Mouse (Mus musculus) embryonic fibroblast, embryonic 13.5 days (primary cell): ENCODE data around the gene Klf2. TPM values are rescaled to one million over a fixed set of nuclear protein-coding genes. Genes with fewer than 3 reads are reported as not detected.

Experiments
- H3K27ac ChIP-seq: 2 replicates; pipeline ENCODE4 v1.5.1; 2012; ENCODE audit warnings: low read length, control low read depth, inconsistent platforms; ENCODE audit not compliant: insufficient read depth
- H3K4me1 ChIP-seq: 2 replicates; pipeline ENCODE4 v1.6.1; 2011; ENCODE audit warnings: low read length; ENCODE audit not compliant: control insufficient read depth, insufficient read depth
- H3K4me3 ChIP-seq: 2 replicates; pipeline ENCODE4 v1.5.1; 2011; ENCODE audit warnings: mild to moderate bottlenecking, control low read depth, low read length; ENCODE audit not compliant: insufficient read depth
- CTCF ChIP-seq: IDR thresholded peaks from 2 replicates; pipeline ENCODE4 v1.5.1; 2011; ENCODE audit warnings: mild to moderate bottlenecking, control low read depth, low read length, moderate library complexity, borderline replicate concordance; ENCODE audit not compliant: insufficient read depth
- POLR2A ChIP-seq: IDR thresholded peaks from 2 replicates; pipeline ENCODE4 v1.6.1; 2011; ENCODE audit warnings: low read depth, mild to moderate bottlenecking, control low read depth, low read length, moderate library complexity
- polyA plus RNA-seq: library from polyadenylated mRNA; stranded (reverse); fragments of >200 nt; gene quantifications from 2 replicates; pipeline ENCODE4 v1.2.4, GENCODE M21; 2011; ENCODE audit warnings: low read depth; ENCODE audit not compliant: missing spikeins, insufficient read length

The Klf2 gene
- polyA plus RNA-seq, 1 experiment = 19.7 TPM

DNA sequence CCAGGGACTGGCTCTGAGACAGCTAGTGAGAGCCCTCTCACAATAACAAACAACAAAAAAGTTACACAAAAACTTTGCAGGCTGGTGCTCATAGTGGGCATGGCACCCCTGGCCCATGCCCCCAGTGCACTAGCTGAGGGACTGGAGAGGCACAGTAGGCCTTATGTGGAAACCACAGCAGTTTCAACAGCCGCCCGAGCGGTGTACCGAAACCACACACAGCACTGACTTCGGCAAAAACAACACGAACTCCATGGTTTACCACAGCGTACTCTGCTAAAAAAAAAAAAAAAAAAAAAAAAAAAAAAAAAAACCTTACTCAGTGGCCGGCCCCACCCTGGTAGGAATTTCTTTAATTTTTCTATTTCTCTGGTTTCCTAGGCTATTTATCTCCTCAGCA is 31.9 kb downstream of the Klf2 start:
- Histone ChIP-seq H3K27ac (no peak overlapping the region), H3K4me3 (no peak overlapping the region), H3K4me1 (no peaks in the 10 kb centered on the region; the same call in 1 of the 2 replicates)
- no peak for TF ChIP-seq CTCF
- no peak for TF ChIP-seq POLR2A

DNA sequence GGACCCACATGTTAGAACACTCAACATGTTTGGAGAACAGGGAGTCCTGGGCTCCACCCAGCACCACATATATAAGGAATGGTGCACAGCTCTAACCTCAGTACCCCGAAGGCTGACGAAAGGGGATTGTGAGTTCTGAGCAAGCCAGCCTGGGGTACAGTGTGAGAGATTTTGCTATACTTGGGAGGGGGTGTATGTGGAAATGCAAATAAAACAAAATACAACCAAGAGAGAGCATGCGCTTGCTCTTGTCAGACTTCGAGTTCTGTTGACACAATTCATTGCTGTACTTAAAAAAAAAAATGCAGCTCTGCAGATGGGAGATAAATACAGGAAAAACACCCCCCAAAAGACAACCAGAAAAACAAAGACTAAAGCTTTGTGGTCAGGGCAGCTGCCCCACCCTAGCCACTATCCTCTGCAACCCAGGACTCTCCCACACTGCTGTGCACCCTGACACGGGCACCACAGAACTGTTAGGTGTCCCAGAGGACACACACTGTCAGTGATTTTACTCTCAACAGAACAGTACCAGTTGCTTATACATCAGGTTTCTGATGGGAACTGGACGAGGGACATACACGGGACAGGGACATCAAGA is 32.7 kb downstream of the Klf2 start:
- no peak overlapping the region for H3K27ac ChIP-seq
- no peak for TF ChIP-seq CTCF
- no peak for TF ChIP-seq POLR2A
- H3K4me1 ChIP-seq = no peaks in the 10 kb centered on the region; the same call in 1 of the 2 replicates
- H3K4me3 ChIP-seq = no peak overlapping the region

DNA sequence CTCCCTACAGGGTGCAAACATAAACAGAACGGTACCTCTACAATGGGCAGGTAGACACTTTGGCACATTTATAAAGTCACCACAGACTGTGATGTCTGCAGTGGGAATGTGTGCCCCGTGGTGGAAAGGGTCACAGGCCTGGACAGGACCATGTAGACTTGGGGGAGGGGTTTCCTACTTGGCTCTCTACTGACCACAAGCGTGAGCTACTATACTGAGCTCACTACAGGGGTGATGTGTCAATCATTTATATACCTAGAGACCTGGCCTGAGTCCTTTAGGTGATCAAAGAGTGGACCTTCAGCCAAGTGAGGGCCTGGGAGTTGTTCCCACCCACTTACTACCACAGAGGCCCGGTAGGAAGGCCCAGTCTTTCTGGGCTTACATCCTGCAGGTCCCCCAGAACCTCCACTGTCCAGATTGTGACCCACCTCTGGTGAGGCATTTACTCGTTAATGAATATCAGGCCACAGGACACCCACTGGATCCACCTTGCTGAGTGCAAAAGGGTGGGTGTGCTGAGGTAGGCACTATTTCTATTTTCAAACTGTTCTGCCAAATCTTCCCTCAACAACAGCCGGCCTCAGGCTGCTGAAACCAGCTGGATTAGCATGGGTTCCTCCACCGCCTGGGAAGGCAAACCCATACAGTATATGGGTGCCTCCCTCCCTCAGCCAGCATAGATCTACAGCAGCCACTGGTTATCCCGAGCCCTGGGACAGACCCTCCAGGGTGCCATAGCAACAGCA is 34.3 kb downstream of the Klf2 start:
- H3K4me3 ChIP-seq = no peak overlapping the region
- no peak overlapping the region for H3K27ac ChIP-seq
- H3K4me1 ChIP-seq = no peaks in the 10 kb centered on the region; the same call in 1 of the 2 replicates
- TF ChIP-seq POLR2A = no peak
- no peak for TF ChIP-seq CTCF

DNA sequence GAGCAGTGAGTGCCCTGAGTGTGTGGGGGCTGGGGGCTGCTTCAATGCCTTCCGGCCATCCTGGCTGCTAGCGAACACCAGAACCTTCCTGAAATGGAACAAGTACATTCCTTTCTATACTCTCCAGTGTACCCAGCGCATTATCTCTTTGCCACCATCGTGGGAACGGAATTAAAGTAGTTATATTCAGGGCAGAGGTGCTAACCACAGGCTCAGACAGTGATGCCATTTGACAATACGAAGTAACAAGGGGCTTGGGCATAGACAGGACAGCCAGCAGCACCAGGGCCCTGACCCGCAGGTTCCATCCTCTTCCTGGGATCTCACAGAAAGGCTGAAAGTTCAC is 34.8 kb downstream of the Klf2 start:
- Histone ChIP-seq H3K4me1 (no peaks in the 10 kb centered on the region; the same call in 1 of the 2 replicates), H3K27ac (no peak overlapping the region), H3K4me3 (no peak overlapping the region)
- no peak for TF ChIP-seq POLR2A
- TF ChIP-seq CTCF = no peak

DNA sequence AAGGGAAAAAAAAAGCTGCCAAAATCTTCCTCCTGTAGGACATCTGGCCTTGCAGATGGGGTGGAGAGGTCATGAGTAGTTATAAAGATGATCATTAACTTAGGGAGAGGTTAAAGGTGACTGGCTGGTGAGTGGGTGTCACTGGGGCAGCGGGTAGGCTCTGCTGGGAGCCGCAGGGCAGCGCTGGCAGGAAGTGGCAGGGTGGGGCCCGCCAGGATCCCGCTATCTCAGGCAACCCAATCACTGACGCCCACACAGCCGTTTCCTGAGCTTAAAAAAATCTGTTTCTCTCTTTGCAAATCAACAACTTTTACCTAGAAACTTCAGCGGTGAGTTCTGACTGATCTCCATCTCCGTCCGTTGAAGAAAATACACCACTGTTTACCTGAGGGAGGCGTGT is 35.4 kb downstream of the Klf2 start:
- Histone ChIP-seq H3K27ac (no peak overlapping the region), H3K4me3 (no peak overlapping the region), H3K4me1 (no peaks in the 10 kb centered on the region; the same call in 1 of the 2 replicates)
- TF ChIP-seq POLR2A = no peak
- no peak for TF ChIP-seq CTCF

DNA sequence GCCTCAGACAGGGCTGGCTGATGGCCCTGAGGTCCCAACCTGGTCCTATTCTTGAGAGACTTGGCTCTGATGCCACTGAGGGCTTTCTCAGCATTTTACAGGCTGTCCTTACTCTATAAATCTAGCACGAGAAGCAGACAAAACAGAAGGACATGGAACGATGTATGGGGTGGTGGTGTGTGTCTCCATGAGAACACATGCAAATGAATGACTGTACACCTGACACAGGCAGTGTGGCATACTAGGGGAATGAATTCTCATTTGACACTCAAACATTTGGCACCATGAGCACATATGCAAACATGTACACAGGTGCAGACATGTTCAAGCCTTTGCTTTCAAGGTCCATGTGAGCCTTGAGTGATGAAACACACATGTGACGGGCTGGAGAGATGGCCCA is 37.8 kb downstream of the Klf2 start:
- no peak overlapping the region for H3K4me3 ChIP-seq
- no peaks in the 10 kb centered on the region; the same call in 1 of the 2 replicates for H3K4me1 ChIP-seq
- no peak for TF ChIP-seq CTCF
- no peak for TF ChIP-seq POLR2A
- H3K27ac ChIP-seq = no peak overlapping the region

DNA sequence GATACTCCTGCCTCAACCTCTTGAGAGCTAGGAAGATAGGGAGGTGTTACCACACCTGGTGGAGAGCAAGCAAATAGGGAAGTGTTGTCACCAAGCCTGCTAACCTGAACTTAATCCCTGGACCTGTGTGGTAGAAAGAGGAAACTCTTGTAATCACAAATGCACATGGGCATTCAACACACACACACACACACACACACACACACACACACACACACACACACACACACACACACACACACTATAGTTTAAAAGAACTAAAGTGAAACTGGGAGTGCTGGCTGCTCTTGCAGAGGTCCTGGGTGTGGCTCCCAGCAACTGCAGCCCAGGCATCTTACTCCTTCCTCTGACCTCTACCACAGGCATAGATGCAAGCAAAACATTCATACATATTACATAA is 41.3 kb downstream of the Klf2 start:
- TF ChIP-seq CTCF (no peak), POLR2A (no peak)
- H3K4me3 ChIP-seq = no peak overlapping the region
- H3K27ac ChIP-seq = no peak overlapping the region
- no peaks in the 10 kb centered on the region for H3K4me1 ChIP-seq

DNA sequence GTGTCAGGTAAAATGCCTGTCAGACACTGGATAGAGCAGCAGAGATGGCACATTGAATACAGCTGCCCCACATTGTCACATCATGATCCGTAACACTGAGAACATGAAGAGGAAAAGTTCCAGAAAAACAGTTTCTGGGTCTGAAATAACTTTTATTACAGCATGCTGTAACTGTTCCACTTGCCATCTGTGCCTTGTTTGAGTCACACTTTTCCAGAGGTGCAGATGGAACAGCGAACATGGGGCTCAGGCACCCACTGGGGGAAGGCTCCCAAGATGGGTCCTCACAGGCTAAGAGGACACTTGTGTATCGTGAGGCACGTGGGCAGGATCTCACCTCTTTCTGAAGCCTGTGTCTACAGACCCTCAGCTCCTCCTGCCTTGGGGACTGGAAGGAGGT is 43.9 kb downstream of the Klf2 start:
- Histone ChIP-seq H3K27ac (no peak overlapping the region), H3K4me1 (no peaks in the 10 kb centered on the region), H3K4me3 (no peak overlapping the region)
- TF ChIP-seq CTCF (no peak), POLR2A (no peak)

DNA sequence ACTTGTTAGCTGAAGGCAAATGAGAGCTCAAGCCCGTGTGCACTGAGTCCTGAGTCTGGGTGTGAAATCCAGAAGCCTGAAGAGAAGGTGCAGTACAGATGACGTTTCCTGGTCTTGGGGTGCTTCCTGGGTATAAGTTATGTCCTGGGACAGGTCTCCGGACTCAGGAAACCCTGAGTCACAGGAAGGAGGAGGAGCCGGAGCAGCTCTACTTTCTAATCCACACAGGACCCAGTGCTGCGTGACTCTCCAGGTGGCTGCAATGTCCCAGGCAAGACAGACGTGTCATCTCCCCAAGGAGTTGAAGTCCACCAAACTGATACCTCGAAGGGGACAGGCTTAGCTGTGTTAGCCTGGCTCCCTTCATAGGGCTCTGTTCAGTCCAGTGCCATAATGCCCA is 44.6 kb downstream of the Klf2 start:
- Histone ChIP-seq H3K4me1 (no peaks in the 10 kb centered on the region), H3K4me3 (no peak overlapping the region), H3K27ac (no peak overlapping the region)
- TF ChIP-seq CTCF (no peak), POLR2A (no peak)

DNA sequence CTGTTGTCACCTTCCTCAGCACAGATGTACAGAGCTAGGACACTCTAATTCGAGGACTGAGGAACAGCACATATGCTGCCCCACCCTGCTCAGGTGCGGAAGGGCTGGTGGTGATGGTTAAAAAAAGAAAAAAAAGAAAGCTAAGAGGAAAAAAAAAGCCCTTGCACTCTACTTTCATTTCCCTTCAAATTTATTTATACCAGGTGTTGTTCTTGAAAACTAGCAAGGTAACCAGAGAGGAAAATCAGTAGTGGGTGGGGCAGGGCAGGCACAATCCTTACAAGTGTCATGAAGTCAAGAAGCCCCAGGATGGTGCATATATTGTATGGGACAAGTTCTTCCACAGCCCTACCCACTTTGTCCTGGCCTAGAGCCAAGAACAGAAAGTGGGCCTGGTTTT is 46.2 kb downstream of the Klf2 start:
- H3K4me1 ChIP-seq = no peaks in the 10 kb centered on the region
- TF ChIP-seq POLR2A = no peak
- TF ChIP-seq CTCF = no peak
- H3K4me3 ChIP-seq = no peak overlapping the region
- H3K27ac ChIP-seq = no peak overlapping the region

DNA sequence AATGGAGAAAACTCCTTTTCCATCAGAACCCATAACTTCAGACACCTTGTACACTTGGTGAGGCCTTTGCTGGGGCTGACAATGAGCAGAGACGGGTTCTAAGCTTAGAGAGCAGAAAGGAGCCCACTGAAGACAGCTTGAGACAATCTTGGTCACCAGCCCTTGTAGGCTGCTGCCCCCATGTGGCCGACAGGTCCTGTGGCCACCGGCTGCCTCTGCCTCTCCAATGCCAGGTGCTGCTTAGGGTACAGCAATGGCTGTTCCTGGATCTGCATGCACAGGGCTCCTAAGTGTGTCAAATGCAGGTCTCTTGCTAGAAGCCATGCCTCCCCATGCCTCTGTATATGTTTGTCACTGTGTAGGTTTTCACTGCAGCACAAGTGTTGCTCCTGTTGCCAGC is 47.0 kb downstream of the Klf2 start:
- no peaks in the 10 kb centered on the region for H3K4me1 ChIP-seq
- no peak for TF ChIP-seq POLR2A
- peak; percentile 82 for TF ChIP-seq CTCF
- H3K4me3 ChIP-seq = no peak overlapping the region
- H3K27ac ChIP-seq = no peak overlapping the region

DNA sequence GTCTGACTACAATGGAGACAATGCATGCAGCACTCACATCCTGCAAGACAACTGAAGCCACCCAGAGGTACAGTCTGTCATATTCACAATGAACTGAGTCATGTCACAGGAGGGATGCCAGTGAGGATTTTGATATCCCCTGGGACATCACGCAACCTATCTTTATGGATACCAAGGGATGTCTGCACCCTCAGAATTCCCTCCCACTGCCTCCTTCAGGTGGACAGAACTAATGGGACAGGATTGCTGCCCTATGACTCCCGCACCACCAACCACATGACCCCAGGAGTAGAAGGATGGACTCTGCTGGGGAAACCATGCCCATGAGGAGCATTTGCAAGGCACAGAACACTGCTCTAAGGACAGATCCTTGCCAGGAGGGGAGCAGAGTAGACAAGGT is 47.6 kb downstream of the Klf2 start:
- Histone ChIP-seq H3K27ac (no peak overlapping the region), H3K4me1 (no peaks in the 10 kb centered on the region), H3K4me3 (no peak overlapping the region)
- no peak for TF ChIP-seq CTCF
- no peak for TF ChIP-seq POLR2A

Other genes with a start within 250 kb of the Klf2 start
- not detected in 2 replicates for gene Olfr373, start 235.9 kb upstream of the Klf2 start, polyA plus RNA-seq
- gene Olfr374, start 212.0 kb upstream of the Klf2 start, polyA plus RNA-seq = 0.40 TPM in 1 of 2 replicates, not detected in the other
- gene Tpm4, start 184.1 kb upstream of the Klf2 start, polyA plus RNA-seq = 1,203 and 1,448 TPM in 2 replicates
- 102 and 115 TPM in 2 replicates for gene Rab8a, start 157.8 kb upstream of the Klf2 start, polyA plus RNA-seq
- not detected in 2 replicates for gene Hsh2d, start 129.4 kb upstream of the Klf2 start, polyA plus RNA-seq
- not detected in 2 replicates for gene Cib3, start 106.2 kb upstream of the Klf2 start, polyA plus RNA-seq
- gene Gm11034, start 105.4 kb upstream of the Klf2 start, polyA plus RNA-seq = not detected in 2 replicates
- gene Fam32a, start 99.3 kb upstream of the Klf2 start, polyA plus RNA-seq = 41.4 and 43.8 TPM in 2 replicates
- gene Ap1m1, start 79.0 kb upstream of the Klf2 start, polyA plus RNA-seq = 65.3 and 67.0 TPM in 2 replicates
- gene Gm10282, start 13.8 kb upstream of the Klf2 start, polyA plus RNA-seq = 3.8 and 4.6 TPM in 2 replicates
- gene Eps15l1, start 102.4 kb downstream of the Klf2 start, polyA plus RNA-seq = 58.0 and 65.0 TPM in 2 replicates
- 1.7 and 1.9 TPM in 2 replicates for gene Calr3, start 124.8 kb downstream of the Klf2 start, polyA plus RNA-seq
- 5.5 and 6.6 TPM in 2 replicates for gene 1700030K09Rik, start 124.8 kb downstream of the Klf2 start, polyA plus RNA-seq
- gene Cherp, start 156.2 kb downstream of the Klf2 start, polyA plus RNA-seq = 39.9 and 46.2 TPM in 2 replicates
- gene Slc35e1, start 173.6 kb downstream of the Klf2 start, polyA plus RNA-seq = 45.4 and 50.3 TPM in 2 replicates
- gene Med26, start 229.2 kb downstream of the Klf2 start, polyA plus RNA-seq = 6.4 and 7.5 TPM in 2 replicates